Mouse (Mus musculus): ENCODE data around the gene Depp1. TPM values are rescaled to one million over a fixed set of nuclear protein-coding genes. Genes with fewer than 3 reads are reported as not detected.

Gene Depp1
- total and polyA plus RNA-seq, 2 experiments from 2014 or later = 41.3 to 347 TPM

DNA sequence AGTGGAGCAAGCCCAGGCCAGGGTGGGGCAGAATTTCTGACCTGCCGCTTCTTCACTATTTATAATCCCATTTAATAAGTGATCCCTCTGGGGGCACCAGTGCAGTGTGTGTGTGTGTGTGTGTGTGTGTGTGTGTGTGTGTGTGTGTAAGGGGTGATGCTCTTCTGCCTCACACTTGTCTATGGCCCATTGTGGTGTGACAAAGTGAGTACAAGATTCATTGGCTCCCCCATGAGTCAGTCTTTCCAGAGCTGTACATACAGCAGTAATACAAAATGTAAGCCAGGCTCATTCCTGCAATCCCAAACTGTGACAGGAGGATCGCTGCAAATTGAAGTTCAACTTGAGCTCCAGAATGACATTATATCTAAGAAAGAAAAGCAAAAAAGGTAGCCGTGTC lies 14.4 kb downstream of the Depp1 start:
- Histone ChIP-seq H3K9me3 (replicated peaks; ENCODE audit: control insufficient read depth, low read length) (no peaks in the 10 kb centered on the region), H3K9ac (replicated peaks; ENCODE audit: low read depth, low read length) (no peak overlapping the region), H3K27ac (ENCODE audit: low read depth) (no peak overlapping the region), H3K4me1 (ENCODE audit: control insufficient read depth, insufficient read depth) (peaks cover 6% of the 10 kb centered on the region; the same call in 1 of the 2 replicates), H3K4me3 (ENCODE audit: low read depth, low read length) (no peak overlapping the region), H3K4me2 (ENCODE audit: low read depth, low read length) (no peak overlapping the region), H3K27me3 (ENCODE audit: control insufficient read depth, insufficient read depth, low read length) (no peaks in the 10 kb centered on the region), H3K36me3 (replicated peaks; ENCODE audit: control insufficient read depth, insufficient read depth, low read length) (no peaks in the 10 kb centered on the region)
- no peak for DNase-seq (ENCODE audit: low spot score)
- ATAC-seq (ENCODE audit: insufficient read depth, low read depth) = no peak
- 70% methylated on average over 3 of the region's 3 CpGs for WGBS
- TF ChIP-seq CTCF (IDR thresholded peaks at IDR 0.05; ENCODE audit: low read depth) = no peak
- no peak for TF ChIP-seq EP300 (IDR thresholded peaks at IDR 0.05; ENCODE audit: low read depth)

DNA sequence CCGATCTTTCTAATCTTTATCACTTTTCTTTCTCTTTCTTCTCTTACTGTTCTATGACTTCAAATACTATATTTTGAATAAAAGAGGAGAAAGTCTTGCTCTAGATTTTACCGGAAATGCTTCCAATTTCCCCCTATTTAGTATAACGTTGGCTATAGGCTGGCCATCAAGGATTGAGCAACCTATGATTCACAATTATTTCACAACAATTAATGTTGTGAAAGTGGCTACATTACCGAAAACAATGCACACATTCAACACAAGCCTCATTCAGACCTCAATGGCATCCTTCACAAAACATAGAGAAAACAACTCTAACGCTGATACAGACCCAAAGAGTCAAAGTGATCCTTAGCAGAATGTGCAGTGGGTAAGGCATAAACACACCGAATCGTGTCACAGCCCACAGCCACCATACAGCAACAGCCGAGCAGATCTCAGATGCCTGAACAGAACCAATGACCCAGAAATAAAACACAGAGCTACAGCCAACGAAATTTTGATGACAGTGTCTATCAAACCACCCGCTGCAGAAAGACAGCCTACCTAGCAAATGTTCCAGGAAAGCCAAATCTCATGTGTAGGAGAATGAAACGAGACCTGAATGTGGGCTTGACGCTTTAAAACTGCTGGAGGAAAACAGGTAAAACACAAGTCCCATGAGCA lies 15.8 kb downstream of the Depp1 start:
- no peaks in the 10 kb centered on the region for H3K27me3 ChIP-seq (ENCODE audit: control insufficient read depth, insufficient read depth, low read length)
- H3K27ac ChIP-seq (ENCODE audit: low read depth) = no peak overlapping the region

GRCm38 (mm10) chr6:116666892-116667291 lies 16.5 kb downstream of the Depp1 start:
- TF ChIP-seq CTCF (IDR thresholded peaks at IDR 0.05; ENCODE audit: low read depth) (no peak), EP300 (IDR thresholded peaks at IDR 0.05; ENCODE audit: low read depth) (no peak)
- Histone ChIP-seq H3K27ac (ENCODE audit: low read depth) (no peak overlapping the region), H3K9me3 (replicated peaks; ENCODE audit: control insufficient read depth, low read length) (no peaks in the 10 kb centered on the region), H3K36me3 (replicated peaks; ENCODE audit: control insufficient read depth, insufficient read depth, low read length) (no peaks in the 10 kb centered on the region), H3K9ac (replicated peaks; ENCODE audit: low read depth, low read length) (no peak overlapping the region), H3K4me2 (ENCODE audit: low read depth, low read length) (no peak overlapping the region), H3K4me3 (ENCODE audit: low read depth, low read length) (no peak overlapping the region), H3K4me1 (ENCODE audit: control insufficient read depth, insufficient read depth) (peaks cover 21% of the 10 kb centered on the region), H3K27me3 (ENCODE audit: control insufficient read depth, insufficient read depth, low read length) (no peaks in the 10 kb centered on the region)
- DNase-seq (ENCODE audit: low spot score) (no peak), ATAC-seq (ENCODE audit: insufficient read depth, low read depth) (no peak)
- 87% methylated on average over 3 of the region's 3 CpGs for WGBS

More for the DNA sequence above, 15.8 kb downstream of the Depp1 start:
- H3K4me3 ChIP-seq (ENCODE audit: low read depth, low read length) = no peak overlapping the region
- H3K9ac ChIP-seq (replicated peaks; ENCODE audit: low read depth, low read length) = no peak overlapping the region
- WGBS = 85% methylated on average over 12 of the region's 12 CpGs
- no peak for ATAC-seq (ENCODE audit: insufficient read depth, low read depth)
- H3K9me3 ChIP-seq (replicated peaks; ENCODE audit: control insufficient read depth, low read length) = no peaks in the 10 kb centered on the region
- no peak for DNase-seq (ENCODE audit: low spot score)
- H3K4me2 ChIP-seq (ENCODE audit: low read depth, low read length) = no peak overlapping the region
- peaks cover 15% of the 10 kb centered on the region for H3K4me1 ChIP-seq (ENCODE audit: control insufficient read depth, insufficient read depth)
- TF ChIP-seq CTCF (IDR thresholded peaks at IDR 0.05; ENCODE audit: low read depth) = no peak
- no peak for TF ChIP-seq EP300 (IDR thresholded peaks at IDR 0.05; ENCODE audit: low read depth)
- no peaks in the 10 kb centered on the region for H3K36me3 ChIP-seq (replicated peaks; ENCODE audit: control insufficient read depth, insufficient read depth, low read length)

DNA sequence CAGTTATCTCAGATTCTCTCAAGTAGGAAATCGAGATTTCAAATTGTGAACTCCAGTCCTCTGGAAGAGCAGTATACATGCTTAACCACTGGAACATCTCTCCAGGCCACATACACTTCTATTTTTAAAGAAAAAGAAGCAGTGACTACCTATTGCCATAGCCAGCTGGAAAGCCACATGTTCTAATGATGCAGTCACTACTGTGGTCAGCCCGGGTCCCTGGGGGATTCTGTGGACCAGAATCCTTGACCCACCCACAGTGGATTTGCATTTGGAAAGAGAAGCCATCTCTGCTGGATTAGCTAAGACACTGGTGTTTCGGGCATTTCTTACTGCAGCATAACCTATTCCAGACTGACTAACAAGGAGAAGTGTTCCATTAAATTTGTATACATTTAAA lies 17.0 kb downstream of the Depp1 start:
- Histone ChIP-seq H3K9ac (replicated peaks; ENCODE audit: low read depth, low read length) (no peak overlapping the region), H3K27ac (ENCODE audit: low read depth) (no peak overlapping the region), H3K4me2 (ENCODE audit: low read depth, low read length) (no peak overlapping the region), H3K27me3 (ENCODE audit: control insufficient read depth, insufficient read depth, low read length) (no peaks in the 10 kb centered on the region), H3K9me3 (replicated peaks; ENCODE audit: control insufficient read depth, low read length) (no peaks in the 10 kb centered on the region), H3K4me3 (ENCODE audit: low read depth, low read length) (no peak overlapping the region), H3K4me1 (ENCODE audit: control insufficient read depth, insufficient read depth) (peaks cover 23% of the 10 kb centered on the region), H3K36me3 (replicated peaks; ENCODE audit: control insufficient read depth, insufficient read depth, low read length) (no peaks in the 10 kb centered on the region)
- ATAC-seq (ENCODE audit: insufficient read depth, low read depth) = no peak
- 74% methylated on average over 3 of the region's 3 CpGs for WGBS
- DNase-seq (ENCODE audit: low spot score) = no peak
- TF ChIP-seq CTCF (IDR thresholded peaks at IDR 0.05; ENCODE audit: low read depth) = no peak

DNA sequence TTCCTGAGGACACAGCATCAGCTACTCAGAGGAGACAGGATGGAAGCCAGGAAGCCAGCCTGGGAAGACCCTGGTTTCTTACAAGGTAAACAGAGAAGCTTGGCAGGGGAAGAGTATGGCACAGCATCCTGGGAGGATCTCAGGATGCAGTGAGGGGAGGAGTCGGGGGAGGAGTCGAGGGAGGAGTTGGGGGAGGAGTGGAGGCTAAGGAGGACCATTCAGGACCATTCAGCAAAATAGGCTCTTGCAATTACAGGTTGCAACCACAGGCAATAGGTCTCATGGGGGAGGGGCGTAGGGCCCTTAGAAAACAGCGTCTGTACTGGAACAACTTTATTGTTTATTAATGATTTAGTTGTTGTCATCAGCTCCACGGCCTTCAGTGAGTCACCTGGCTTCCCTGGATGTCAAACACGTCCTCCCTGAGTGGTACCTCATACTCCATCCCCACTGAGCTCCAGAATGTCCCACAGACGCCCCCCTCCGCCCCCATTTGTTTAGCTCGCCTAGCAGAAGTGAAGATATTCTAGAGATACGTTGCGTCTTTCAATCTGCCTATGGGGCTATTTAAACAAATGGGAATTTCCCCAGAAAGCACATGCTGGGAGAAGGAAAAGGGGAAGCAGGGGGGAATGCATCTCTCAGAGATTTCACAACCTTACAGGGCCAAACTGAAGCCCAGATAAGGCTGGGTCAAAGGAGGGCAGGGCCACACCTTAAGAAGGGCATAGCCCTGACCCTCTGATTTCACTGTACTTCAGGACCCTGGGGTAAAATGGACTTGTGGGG lies 18.5 kb downstream of the Depp1 start:
- TF ChIP-seq EP300 (IDR thresholded peaks at IDR 0.05; ENCODE audit: low read depth) = no peak
- no peak for TF ChIP-seq CTCF (IDR thresholded peaks at IDR 0.05; ENCODE audit: low read depth)
- H3K4me1 ChIP-seq (ENCODE audit: control insufficient read depth, insufficient read depth) = peaks cover 34% of the 10 kb centered on the region
- no peaks in the 10 kb centered on the region for H3K36me3 ChIP-seq (replicated peaks; ENCODE audit: control insufficient read depth, insufficient read depth, low read length)
- H3K4me2 ChIP-seq (ENCODE audit: low read depth, low read length) = no peak overlapping the region
- DNase-seq (ENCODE audit: low spot score) (no peak), ATAC-seq (ENCODE audit: insufficient read depth, low read depth) (no peak)
- H3K27me3 ChIP-seq (ENCODE audit: control insufficient read depth, insufficient read depth, low read length) = no peaks in the 10 kb centered on the region
- 47% methylated on average over 11 of the region's 11 CpGs for WGBS
- no peaks in the 10 kb centered on the region for H3K9me3 ChIP-seq (replicated peaks; ENCODE audit: control insufficient read depth, low read length)
- no peak overlapping the region for H3K27ac ChIP-seq (ENCODE audit: low read depth)
- no peak overlapping the region for H3K4me3 ChIP-seq (ENCODE audit: low read depth, low read length)
- no peak overlapping the region for H3K9ac ChIP-seq (replicated peaks; ENCODE audit: low read depth, low read length)

Data from heart, postnatal 0 days (tissue).